Mouse (Mus musculus) forebrain, embryonic 11.5 days (tissue): ENCODE data around the gene Gm11099. TPM values are rescaled to one million over a fixed set of nuclear protein-coding genes. Genes with fewer than 3 reads are reported as not detected.

Source experiments
- ATAC-seq: fragments of 200-750 bp; cut with Nextera tagmentation; replicated peaks from 2 replicates; pipeline ENCODE4 v1.8.0; 2017; ENCODE audit warnings: moderate TSS enrichment; ENCODE audit not compliant: low FRiP score
- DNase-seq: peaks from one replicate; pipeline ENCODE4 v3.0.0-alpha.2; 2017; ENCODE audit warnings: low spot score
- H3K27ac ChIP-seq: fragments of 300-500 bp; sonication (generic); 2 replicates; pipeline ENCODE4 v1.5.1; 2014; ENCODE audit warnings: low read depth, low read length
- H3K27me3 ChIP-seq: fragments of 300-500 bp; sonication (generic); 2 replicates; pipeline ENCODE4 v1.6.1; 2014; ENCODE audit warnings: mild to moderate bottlenecking, low read length, mixed read lengths; ENCODE audit not compliant: control insufficient read depth, insufficient read depth
- H3K36me3 ChIP-seq: fragments of 300-500 bp; sonication (generic); 2 replicates; pipeline ENCODE4 v1.6.1; 2014; ENCODE audit warnings: mild to moderate bottlenecking, low read length, moderate library complexity, mixed read lengths; ENCODE audit not compliant: control insufficient read depth, insufficient read depth
- H3K4me1 ChIP-seq: fragments of 300-500 bp; sonication (generic); replicated peaks from 2 replicates; pipeline ENCODE4 v1.6.1; 2014; ENCODE audit warnings: low read length, mixed read lengths; ENCODE audit not compliant: control insufficient read depth, insufficient read depth
- H3K4me2 ChIP-seq: fragments of 300-500 bp; sonication (generic); 2 replicates; pipeline ENCODE4 v1.6.1; 2014; ENCODE audit warnings: low read depth, mild to moderate bottlenecking, low read length, moderate library complexity, mixed read lengths; ENCODE audit not compliant: severe bottlenecking
- H3K4me3 ChIP-seq: fragments of 300-500 bp; sonication (generic); 2 replicates; pipeline ENCODE4 v1.5.1; 2014; ENCODE audit warnings: low read depth, low read length
- H3K9ac ChIP-seq: fragments of 300-500 bp; sonication (generic); 2 replicates; pipeline ENCODE4 v1.6.1; 2014; ENCODE audit warnings: low read length
- H3K9me3 ChIP-seq: fragments of 300-500 bp; sonication (generic); 2 replicates; pipeline ENCODE4 v1.6.1; 2016; ENCODE audit warnings: low read length, mixed read lengths; ENCODE audit not compliant: control insufficient read depth
- WGBS: fragments of 180-500 bp; shearing (Covaris S2); extraction: QIAGEN DNeasy Blood & Tissue Kit; methylation state at CpG from one replicate; pipeline ENCODE4 v1.1.7; 2014; 5-methylcytosine and 5-hydroxymethylcytosine counted together
- polyA plus RNA-seq: library from polyadenylated mRNA; unstranded; fragments of >200 nt; fragmentation: Nextera tagmentation; extraction: Ambion mirVana; gene quantifications from 2 replicates; pipeline ENCODE4 v1.2.1, GENCODE M21; 2014

The Gm11099 gene
- polyA plus RNA-seq, result not detected in 2 replicates

DNA sequence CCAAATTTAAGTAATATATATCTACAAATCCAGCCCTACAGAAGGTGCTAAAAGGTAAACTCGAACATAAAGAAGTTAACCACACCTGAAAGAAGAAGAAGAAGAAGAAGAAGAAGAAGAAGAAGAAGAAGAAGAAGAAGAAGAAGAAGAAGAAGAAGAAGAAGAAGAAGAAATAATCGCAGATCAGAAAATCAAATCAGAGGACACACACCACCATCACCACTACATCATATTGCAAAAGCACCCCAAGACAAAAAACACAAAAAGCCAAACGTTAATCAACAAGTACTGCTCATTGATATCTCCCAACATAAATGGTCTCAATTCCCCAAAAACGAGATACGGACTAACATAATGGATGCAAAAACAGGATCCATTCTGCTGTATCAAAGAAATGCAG is at the start of gene Gm11099:
Gene Gm11099 (plus strand): TSS at position 301 of the 400 bp plus-strand sequence.
- no peaks in the 10 kb centered on the region for H3K9me3 ChIP-seq
- no peak within 1 kb of the TSS for H3K4me3 ChIP-seq
- no peak within 1 kb of the TSS for H3K4me2 ChIP-seq
- no peak within 1 kb of the TSS for H3K9ac ChIP-seq
- no peak for ATAC-seq
- DNase-seq, result no peak
- no peak within 1 kb of the TSS for H3K27ac ChIP-seq
- H3K4me1 ChIP-seq, result no peaks in the 10 kb centered on the region
- H3K36me3 ChIP-seq, result no peaks in the 10 kb centered on the region
- WGBS, result 85% methylated on average over 5 of the region's 5 CpGs
- no peaks in the 10 kb centered on the region for H3K27me3 ChIP-seq

- DNase-seq (no peak), ATAC-seq (no peak)
- Histone ChIP-seq H3K9ac (no peak overlapping the region), H3K9me3 (no peaks in the 10 kb centered on the region), H3K36me3 (no peaks in the 10 kb centered on the region), H3K4me3 (no peak overlapping the region), H3K4me1 (no peaks in the 10 kb centered on the region), H3K4me2 (no peak overlapping the region), H3K27me3 (no peaks in the 10 kb centered on the region), H3K27ac (no peak overlapping the region)
- WGBS, result 58% methylated on average over 2 of the region's 2 CpGs
Measured at GRCm38 (mm10) chr2:58812941-58813340, 46.3 kb upstream of the Gm11099 start.

GRCm38 (mm10) chr2:58828910-58829600 is 30.2 kb upstream of the Gm11099 start:
- Histone ChIP-seq H3K27me3 (no peaks in the 10 kb centered on the region), H3K4me1 (no peaks in the 10 kb centered on the region), H3K27ac (no peak overlapping the region), H3K4me3 (no peak overlapping the region), H3K36me3 (no peaks in the 10 kb centered on the region), H3K9me3 (no peaks in the 10 kb centered on the region), H3K4me2 (no peak overlapping the region), H3K9ac (no peak overlapping the region)
- no peak for ATAC-seq
- WGBS, result 82% methylated on average over 3 of the region's 3 CpGs
- DNase-seq, result no peak

DNA sequence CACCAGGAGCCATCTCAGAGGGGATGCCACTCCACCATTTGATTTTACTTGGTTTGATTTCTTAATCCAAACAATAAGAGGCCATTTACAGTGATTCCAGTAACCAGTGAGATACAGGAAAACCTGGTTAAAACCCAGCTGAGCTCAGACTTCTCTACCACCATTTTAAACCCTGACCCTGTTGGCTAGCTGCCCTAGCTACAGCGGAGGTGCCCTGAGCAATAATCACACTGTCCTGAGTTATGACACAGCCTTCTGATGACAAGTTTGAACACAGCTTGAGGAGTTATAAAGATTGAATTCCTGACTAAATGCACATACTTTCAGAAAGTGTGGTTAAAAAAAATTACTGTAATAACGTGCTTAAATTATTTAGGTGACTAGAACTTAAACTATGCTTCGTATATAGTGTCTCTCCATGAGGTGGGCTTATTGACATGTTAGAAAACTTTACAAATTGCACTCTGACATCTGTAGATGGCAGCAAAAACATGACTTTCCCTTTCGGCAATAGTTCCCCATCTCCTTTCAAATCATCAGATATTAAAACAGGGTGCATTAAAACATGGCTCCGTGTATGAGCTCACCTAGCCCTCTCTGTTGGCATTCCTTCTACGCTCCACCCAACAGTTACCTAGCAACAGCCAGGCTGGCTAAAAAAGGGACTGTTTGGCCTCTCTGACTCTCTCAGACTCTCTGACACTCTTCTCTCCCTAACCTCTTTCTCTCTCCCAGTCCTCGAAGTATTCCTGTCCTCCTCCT is 29.1 kb upstream of the Gm11099 start:
- no peaks in the 10 kb centered on the region for H3K4me1 ChIP-seq
- no peaks in the 10 kb centered on the region for H3K9me3 ChIP-seq
- no peak overlapping the region for H3K27ac ChIP-seq
- no peak overlapping the region for H3K9ac ChIP-seq
- no peak overlapping the region for H3K4me3 ChIP-seq
- 74% methylated on average over 7 of the region's 7 CpGs for WGBS
- no peaks in the 10 kb centered on the region for H3K27me3 ChIP-seq
- DNase-seq, result no peak
- no peak for ATAC-seq
- no peaks in the 10 kb centered on the region for H3K36me3 ChIP-seq
- no peak overlapping the region for H3K4me2 ChIP-seq

GRCm38 (mm10) chr2:58832253-58832980 is 26.8 kb upstream of the Gm11099 start:
- no peak overlapping the region for H3K27ac ChIP-seq
- no peaks in the 10 kb centered on the region for H3K27me3 ChIP-seq
- H3K4me2 ChIP-seq, result no peak overlapping the region
- 90% methylated on average over 20 of the region's 20 CpGs for WGBS
- ATAC-seq, result no peak
- no peaks in the 10 kb centered on the region for H3K9me3 ChIP-seq
- no peak overlapping the region for H3K4me3 ChIP-seq
- H3K9ac ChIP-seq, result no peak overlapping the region
- DNase-seq, result no peak
- H3K4me1 ChIP-seq, result no peaks in the 10 kb centered on the region
- H3K36me3 ChIP-seq, result no peaks in the 10 kb centered on the region

DNA sequence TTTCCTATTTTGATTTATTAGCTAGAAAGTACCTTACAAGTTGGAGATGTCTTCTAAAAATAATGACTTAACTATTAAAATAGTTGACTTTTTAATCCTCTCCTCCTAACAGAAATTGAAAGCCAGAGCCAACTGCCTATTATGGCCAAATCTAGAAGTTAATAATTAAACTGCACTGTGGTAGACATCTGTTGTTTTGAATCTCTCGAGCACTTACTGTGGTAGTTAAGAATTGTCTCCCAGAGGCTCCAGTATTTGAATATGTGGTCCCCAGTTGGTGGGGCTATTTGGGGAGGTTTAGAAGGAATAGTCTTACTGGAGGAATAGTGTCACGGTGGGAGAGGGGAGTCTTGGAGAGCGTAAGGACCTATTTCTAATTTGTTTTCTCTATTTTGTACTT is 18.2 kb upstream of the Gm11099 start:
- Histone ChIP-seq H3K36me3 (no peaks in the 10 kb centered on the region), H3K27ac (no peak overlapping the region), H3K4me2 (no peak overlapping the region), H3K4me3 (no peak overlapping the region), H3K4me1 (no peaks in the 10 kb centered on the region), H3K9me3 (no peaks in the 10 kb centered on the region), H3K9ac (no peak overlapping the region), H3K27me3 (no peaks in the 10 kb centered on the region)
- DNase-seq (no peak), ATAC-seq (no peak)
- 80% methylated on average over 3 of the region's 3 CpGs for WGBS

GRCm38 (mm10) chr2:58842443-58842842 is 16.8 kb upstream of the Gm11099 start:
- Histone ChIP-seq H3K4me2 (no peak overlapping the region), H3K36me3 (no peaks in the 10 kb centered on the region), H3K27me3 (no peaks in the 10 kb centered on the region), H3K9me3 (no peaks in the 10 kb centered on the region), H3K9ac (no peak overlapping the region), H3K4me1 (no peaks in the 10 kb centered on the region), H3K4me3 (no peak overlapping the region), H3K27ac (no peak overlapping the region)
- ATAC-seq (no peak), DNase-seq (no peak)
- 90% methylated on average over 4 of the region's 4 CpGs for WGBS

DNA sequence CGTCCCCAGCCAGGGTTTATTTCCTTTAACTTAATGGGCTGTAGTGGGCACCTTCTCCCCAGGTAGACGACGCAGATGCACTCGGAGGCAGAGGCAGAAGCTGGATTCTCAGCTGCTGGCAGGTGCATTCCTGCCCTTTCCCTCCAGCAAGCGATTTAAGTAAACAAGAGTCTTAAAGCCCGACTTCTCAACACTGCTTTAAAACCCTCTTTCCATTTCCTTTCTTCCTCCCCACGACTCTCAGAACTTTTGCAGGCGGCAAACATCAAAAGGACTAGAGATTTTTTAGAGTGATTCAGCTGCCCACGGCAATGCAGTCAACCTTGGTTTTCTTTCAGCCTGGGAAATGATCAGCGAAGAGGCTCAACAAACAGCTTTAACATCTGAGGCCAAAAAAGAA is 14.7 kb upstream of the Gm11099 start:
- Histone ChIP-seq H3K4me3 (no peak overlapping the region), H3K4me2 (no peak overlapping the region), H3K36me3 (no peaks in the 10 kb centered on the region), H3K9ac (no peak overlapping the region), H3K27me3 (no peaks in the 10 kb centered on the region), H3K9me3 (no peaks in the 10 kb centered on the region), H3K4me1 (no peaks in the 10 kb centered on the region), H3K27ac (no peak overlapping the region)
- DNase-seq (no peak), ATAC-seq (no peak)
- 50% methylated on average over 10 of the region's 10 CpGs for WGBS
